Mouse (Mus musculus) testis, adult 2 months (tissue): ENCODE results near the gene Prex1.

ENCODE experiments used
- CTCF ChIP-seq: fragments of 200-500 bp; IDR thresholded peaks from 2 replicates; pipeline ENCODE4 v1.5.1; 2012; ENCODE audit warnings: low read depth, mild to moderate bottlenecking, inconsistent platforms, low read length, moderate library complexity; ENCODE audit not compliant: control insufficient read depth, insufficient read depth, insufficient replicate concordance
- POLR2A ChIP-seq: fragments of 200-500 bp; IDR thresholded peaks from 2 replicates; pipeline ENCODE4 v1.6.1; 2012; ENCODE audit warnings: low read depth, mild to moderate bottlenecking, inconsistent platforms, low read length, moderate library complexity; ENCODE audit not compliant: control insufficient read depth

DNA sequence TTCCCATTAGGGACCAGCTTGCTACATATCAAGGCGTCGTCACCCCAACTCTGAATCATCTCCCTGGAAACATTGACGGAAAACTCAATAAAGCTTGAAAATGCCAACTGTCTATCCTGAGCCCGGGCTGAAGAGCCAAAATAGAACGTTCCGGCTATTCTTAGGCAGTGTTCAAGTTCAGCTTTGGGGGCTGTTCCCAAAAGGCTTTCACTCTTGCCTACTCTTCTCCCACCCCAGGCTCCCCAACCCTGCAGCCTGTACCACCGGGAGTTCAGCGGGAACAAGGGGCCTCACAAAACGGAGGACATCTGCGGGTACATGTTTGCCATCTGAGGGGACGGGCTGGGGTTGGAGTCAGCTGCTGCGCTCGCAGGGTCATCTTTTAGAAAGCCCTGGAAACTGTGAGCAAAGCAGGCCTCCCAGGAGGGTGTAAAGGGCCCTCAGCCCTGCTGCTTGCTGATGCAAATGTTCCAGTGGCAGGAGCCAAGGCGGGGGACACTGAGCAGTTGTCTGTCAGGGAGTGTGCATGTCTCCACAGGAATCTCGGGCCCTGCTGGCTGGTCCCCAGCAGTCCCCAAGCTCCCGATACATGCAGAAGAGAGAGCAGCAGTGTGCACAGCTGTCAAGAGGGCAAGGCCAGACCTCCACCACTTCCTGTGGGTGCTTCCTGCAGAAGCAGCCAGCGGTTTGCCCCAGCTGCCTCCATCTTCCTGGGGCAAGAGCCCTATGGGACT is 83.5 kb downstream of the Prex1 start:
- TF ChIP-seq CTCF, result no peak
- TF ChIP-seq POLR2A, result no peak
